Mouse (Mus musculus): ENCODE measurements at regions not wholly inside any gene's neighbourhood (a gene's known extent, or its start where the extent isn't known, plus 50 kb on each side); places are given as distances from the start of the nearest gene placed in this dataset.

DNA sequence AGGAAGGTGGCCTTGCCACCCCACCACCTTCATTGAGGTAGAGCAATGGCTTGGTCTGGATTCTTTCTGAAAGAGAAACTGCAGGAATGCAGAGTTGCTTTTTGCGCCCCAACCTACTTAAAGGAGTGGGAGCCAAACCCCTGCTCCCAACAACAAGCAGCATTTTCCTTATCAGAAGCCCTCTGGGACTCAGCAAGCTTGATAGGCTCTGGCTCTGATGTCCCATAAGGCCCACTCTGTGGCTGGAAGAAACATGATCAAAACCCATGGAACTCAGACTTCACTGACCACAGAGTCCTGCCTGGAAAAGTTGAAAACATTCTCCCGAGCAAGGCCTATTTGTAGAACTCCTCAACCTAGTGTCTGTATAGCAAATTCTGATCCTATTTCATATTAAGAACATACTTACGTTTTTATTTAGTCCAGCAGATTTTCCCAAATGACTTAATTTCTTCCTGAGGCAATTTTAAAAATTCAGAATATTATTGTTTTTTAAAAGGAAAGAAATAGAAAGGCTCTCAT, 159.4 kb upstream of the Cypt12 start:
- no peak for TF ChIP-seq CTCF (IDR thresholded peaks at IDR 0.05; ENCODE audit: low read depth, low read length)
- no peak for TF ChIP-seq POLR2A (IDR thresholded peaks at IDR 0.05; ENCODE audit: borderline replicate concordance, low read depth, low read length)
